Mouse (Mus musculus) liver, embryonic 14.5 days (tissue): Measurements from ENCODE around the gene Golga7b. TPM values are rescaled to one million over a fixed set of nuclear protein-coding genes. Genes with fewer than 3 reads are reported as not detected.

Source experiments
- ATAC-seq: fragments of 200-750 bp; cut with Nextera tagmentation; 2 replicates; pipeline ENCODE4 v1.8.0; 2017; ENCODE audit warnings: moderate number of reproducible peaks, mild to moderate bottlenecking, moderate library complexity; ENCODE audit not compliant: insufficient read depth
- DNase-seq, 3 experiments: peaks; one replicate each; pipeline ENCODE4 v3.0.0-alpha.2; 2012 to 2013; ENCODE audit warnings: low read depth in 3 of 3, low spot score in 3 of 3
- H3K27ac ChIP-seq: fragments of 300-500 bp; sonication (generic); 2 replicates; pipeline ENCODE4 v1.5.1; 2014; ENCODE audit warnings: moderate library complexity, mild to moderate bottlenecking, control low read depth, inconsistent platforms
- H3K27me3 ChIP-seq: fragments of 300-500 bp; sonication (generic); 2 replicates; pipeline ENCODE4 v1.6.1; 2014; ENCODE audit warnings: mild to moderate bottlenecking, low read length, moderate library complexity; ENCODE audit not compliant: control insufficient read depth, insufficient read depth
- H3K36me3 ChIP-seq: fragments of 300-500 bp; sonication (generic); replicated peaks from 2 replicates; pipeline ENCODE4 v1.6.1; 2014; ENCODE audit warnings: low read depth; ENCODE audit not compliant: control insufficient read depth, insufficient read depth
- H3K4me1 ChIP-seq, 2 experiments: fragments of 200-500 bp in 1 of 2; fragments of 300-500 bp in 1 of 2; sonication (generic) in 1 of 2; replicated peaks; 2 replicates each; pipeline ENCODE4 v1.6.1; 2012 to 2014; ENCODE audit warnings: antibody characterized with exemption in 1 of 2, inconsistent platforms in 1 of 2, low read length in 1 of 2; ENCODE audit not compliant: control insufficient read depth in 2 of 2, insufficient read depth in 2 of 2
- H3K4me2 ChIP-seq: fragments of 300-500 bp; sonication (generic); 2 replicates; pipeline ENCODE4 v1.6.1; 2014; ENCODE audit warnings: low read depth, mild to moderate bottlenecking, control low read depth, moderate library complexity
- H3K4me3 ChIP-seq, 2 experiments: fragments of 200-500 bp in 1 of 2; fragments of 300-500 bp in 1 of 2; sonication (generic) in 1 of 2; 2 replicates each; pipeline ENCODE4 v1.5.1; 2012 to 2014; ENCODE audit warnings: low read depth in 2 of 2, low read length in 2 of 2, mild to moderate bottlenecking in 2 of 2, control low read depth in 1 of 2, inconsistent platforms in 1 of 2, moderate library complexity in 1 of 2; ENCODE audit not compliant: insufficient read depth in 1 of 2
- H3K9ac ChIP-seq: fragments of 300-500 bp; sonication (generic); replicated peaks from 2 replicates; pipeline ENCODE4 v1.6.1; 2014; ENCODE audit warnings: mild to moderate bottlenecking, control low read depth, moderate library complexity
- H3K9me3 ChIP-seq: fragments of 300-500 bp; sonication (generic); 2 replicates; pipeline ENCODE4 v1.6.1; 2016; ENCODE audit warnings: low read length, mixed read lengths; ENCODE audit not compliant: control insufficient read depth
- CTCF ChIP-seq: IDR thresholded peaks from 2 replicates; pipeline ENCODE4 v1.5.1; 2016; ENCODE audit warnings: antibody characterized with exemption, low read depth, control low read depth
- EP300 ChIP-seq: IDR thresholded peaks from 2 replicates; pipeline ENCODE4 v1.6.1; 2016; ENCODE audit warnings: antibody characterized with exemption, low read depth
- WGBS: fragments of 180-500 bp; shearing (Covaris S2); extraction: QIAGEN DNeasy Blood & Tissue Kit; methylation state at CpG from one replicate; pipeline ENCODE4 v1.1.7; 2014; ENCODE audit not compliant: insufficient replicate concordance; 5-methylcytosine and 5-hydroxymethylcytosine counted together
- microRNA-seq: library from miRNA; unstranded; fragments of <30 nt; microRNA quantifications from one replicate; pipeline ENCODE4, GENCODE M21; 2016
- polyA plus RNA-seq, 2 experiments: library from polyadenylated mRNA; depleted of rRNA in 1 of 2; stranded (reverse) in 1 of 2; unstranded in 1 of 2; fragments of >200 nt; fragmentation: Nextera tagmentation in 1 of 2; extraction: Ambion mirVana in 1 of 2; gene quantifications; 2 replicates each; pipeline versions ENCODE4 v1.2.1 to v1.2.3; 2012 to 2014

Golga7b gene
- polyA plus RNA-seq, 2 experiments: not detected

- Histone ChIP-seq H3K4me2 (no peak overlapping the region), H3K36me3 (no peaks in the 10 kb centered on the region), H3K27me3 (no peaks in the 10 kb centered on the region), H3K27ac (no peak overlapping the region), H3K4me3 (no peak overlapping the region), H3K9ac (no peak overlapping the region), H3K9me3 (no peaks in the 10 kb centered on the region), H3K4me1 (no peaks in the 10 kb centered on the region)
- ATAC-seq: no peak
- WGBS: 45% methylated on average over 18 of the region's 18 CpGs
- no peak for DNase-seq
- no peak for TF ChIP-seq EP300
- no peak for TF ChIP-seq CTCF
These were observed 70.5 kb downstream of the Golga7b start for GRCm38 (mm10) chr19:42317648-42318425.

Small RNA genes within 50 kb of the gene (microRNA-seq; reads per million reads assigned to microRNA genes)
- gene Gm26339 (not detected), gene Mir3085 (not detected)

Other genes starting within 250 kb of the Golga7b start
- gene Ankrd2, start 211.6 kb upstream of the Golga7b start, polyA plus RNA-seq (2012; rRNA removed): 0.08 TPM in 1 of 2 replicates, not detected in the other
- gene Ankrd2, start 211.6 kb upstream of the Golga7b start, polyA plus RNA-seq (2014; fragmentation: Nextera tagmentation; extraction: Ambion mirVana): not detected in 2 replicates
- 22.1 and 25.8 TPM in 2 replicates for gene Hoga1, start 202.0 kb upstream of the Golga7b start, polyA plus RNA-seq (2012; rRNA removed)
- 30.4 and 36.8 TPM in 2 replicates for gene Hoga1, start 202.0 kb upstream of the Golga7b start, polyA plus RNA-seq (2014; fragmentation: Nextera tagmentation; extraction: Ambion mirVana)
- gene 4933411K16Rik, start 195.3 kb upstream of the Golga7b start, polyA plus RNA-seq (2012; rRNA removed): 0.92 and 1.1 TPM in 2 replicates
- not detected in 2 replicates for gene 4933411K16Rik, start 195.3 kb upstream of the Golga7b start, polyA plus RNA-seq (2014; fragmentation: Nextera tagmentation; extraction: Ambion mirVana)
- gene Morn4, start 161.2 kb upstream of the Golga7b start, polyA plus RNA-seq (2012; rRNA removed): 1.5 and 1.6 TPM in 2 replicates
- 1.4 TPM in 2 replicates for gene Morn4, start 161.2 kb upstream of the Golga7b start, polyA plus RNA-seq (2014; fragmentation: Nextera tagmentation; extraction: Ambion mirVana)
- 8.1 and 8.6 TPM in 2 replicates for gene Pi4k2a, start 157.1 kb upstream of the Golga7b start, polyA plus RNA-seq (2012; rRNA removed)
- 9.1 and 11.6 TPM in 2 replicates for gene Pi4k2a, start 157.1 kb upstream of the Golga7b start, polyA plus RNA-seq (2014; fragmentation: Nextera tagmentation; extraction: Ambion mirVana)
- gene Avpi1, start 118.5 kb upstream of the Golga7b start, polyA plus RNA-seq (2012; rRNA removed): 7.2 and 8.5 TPM in 2 replicates
- 20.4 and 21.7 TPM in 2 replicates for gene Avpi1, start 118.5 kb upstream of the Golga7b start, polyA plus RNA-seq (2014; fragmentation: Nextera tagmentation; extraction: Ambion mirVana)
- gene Marveld1, start 100.2 kb upstream of the Golga7b start, polyA plus RNA-seq (2012; rRNA removed): 7.6 and 8.6 TPM in 2 replicates
- 1.6 and 2.4 TPM in 2 replicates for gene Marveld1, start 100.2 kb upstream of the Golga7b start, polyA plus RNA-seq (2014; fragmentation: Nextera tagmentation; extraction: Ambion mirVana)
- gene Zfyve27, start 83.6 kb upstream of the Golga7b start, polyA plus RNA-seq (2012; rRNA removed): 6.8 and 8.5 TPM in 2 replicates
- gene Zfyve27, start 83.6 kb upstream of the Golga7b start, polyA plus RNA-seq (2014; fragmentation: Nextera tagmentation; extraction: Ambion mirVana): 3.9 and 4.2 TPM in 2 replicates
- not detected in 2 replicates for gene Sfrp5, start 45.3 kb upstream of the Golga7b start, polyA plus RNA-seq (2012; rRNA removed)
- 0.05 TPM in 1 of 2 replicates, not detected in the other for gene Sfrp5, start 45.3 kb upstream of the Golga7b start, polyA plus RNA-seq (2014; fragmentation: Nextera tagmentation; extraction: Ambion mirVana)
- gene Crtac1, start 184.2 kb downstream of the Golga7b start, polyA plus RNA-seq (2012; rRNA removed): 0.03 and 0.06 TPM in 2 replicates
- gene Crtac1, start 184.2 kb downstream of the Golga7b start, polyA plus RNA-seq (2014; fragmentation: Nextera tagmentation; extraction: Ambion mirVana): not detected in 2 replicates